Mouse (Mus musculus) cerebellum, adult 18-20 months (tissue): ENCODE measurements at regions not wholly inside any gene's neighbourhood (a gene's known extent, or its start where the extent isn't known, plus 50 kb on each side); places are given as distances from the start of the nearest gene placed in this dataset.

ENCODE experiments used
- DNase-seq, 2 experiments: peaks; one replicate each; pipeline ENCODE4 v3.0.0; 2021

DNA sequence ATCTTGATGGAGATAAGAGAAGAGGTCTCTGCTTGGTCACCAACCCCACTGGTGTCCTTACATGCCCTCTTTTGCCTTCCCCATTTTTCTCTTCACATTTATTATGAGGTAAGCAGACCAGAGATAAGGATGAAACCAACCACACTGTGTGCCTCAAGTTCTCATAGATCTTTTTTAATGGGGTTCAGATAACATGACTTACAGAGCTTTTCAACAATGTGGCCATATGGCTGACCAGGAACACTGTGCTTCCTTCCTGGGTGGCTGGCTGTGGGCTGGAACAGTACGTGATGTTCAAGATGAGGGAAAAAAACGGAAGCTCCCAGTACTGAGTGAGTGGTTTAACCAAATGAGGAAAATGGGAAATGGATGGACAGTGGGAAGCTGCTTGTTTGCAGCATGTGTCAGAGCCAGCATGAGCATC lies 319.0 kb upstream of the Npvf start:
- DNase-seq: no peak

GRCm38 (mm10) chr6:50973815-50974214 lies 319.6 kb upstream of the Npvf start:
- DNase-seq: no peak

DNA sequence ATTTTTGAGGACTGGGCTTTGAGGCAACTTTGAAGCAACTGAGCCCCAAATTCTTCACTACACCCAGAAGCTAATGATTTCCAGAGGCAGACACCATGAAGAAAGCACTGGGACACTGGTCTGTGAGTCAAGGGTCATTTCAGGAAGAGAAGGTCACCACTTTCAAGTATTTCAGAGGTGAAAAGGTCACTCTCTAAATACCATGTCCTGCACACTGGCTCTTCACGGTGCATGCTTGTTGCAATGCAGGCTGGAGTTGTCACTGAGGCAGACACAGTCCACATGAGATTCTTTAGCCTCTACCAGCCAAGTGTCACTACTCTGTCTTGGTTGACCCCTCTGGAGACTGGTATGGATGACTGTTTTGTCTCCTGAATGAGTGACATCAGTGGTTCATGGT lies 320.7 kb upstream of the Npvf start:
- DNase-seq: no peak

- no peak for DNase-seq
Measured at GRCm38 (mm10) chr6:50976973-50977372, 322.7 kb upstream of the Npvf start.

DNA sequence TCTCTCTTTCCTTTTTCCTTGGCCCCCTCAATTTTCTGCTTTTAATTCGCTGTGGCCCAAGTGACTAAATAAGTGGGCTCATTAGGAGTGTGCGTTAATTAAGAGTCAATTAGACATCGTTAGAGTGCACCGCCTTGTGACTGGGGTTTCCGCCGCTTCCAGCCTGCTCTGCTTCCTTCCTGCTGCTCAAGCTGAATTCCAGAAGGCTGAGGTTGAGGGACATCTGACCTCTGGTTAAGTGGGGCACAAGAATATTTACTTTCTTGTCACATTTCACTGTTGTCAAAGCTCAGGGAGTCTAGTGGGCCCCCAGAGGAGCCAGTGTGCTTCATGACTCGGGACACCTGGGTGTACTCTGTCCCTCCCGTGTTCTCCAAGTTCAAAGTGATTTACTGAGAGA lies 323.1 kb upstream of the Npvf start:
- no peak for DNase-seq

DNA sequence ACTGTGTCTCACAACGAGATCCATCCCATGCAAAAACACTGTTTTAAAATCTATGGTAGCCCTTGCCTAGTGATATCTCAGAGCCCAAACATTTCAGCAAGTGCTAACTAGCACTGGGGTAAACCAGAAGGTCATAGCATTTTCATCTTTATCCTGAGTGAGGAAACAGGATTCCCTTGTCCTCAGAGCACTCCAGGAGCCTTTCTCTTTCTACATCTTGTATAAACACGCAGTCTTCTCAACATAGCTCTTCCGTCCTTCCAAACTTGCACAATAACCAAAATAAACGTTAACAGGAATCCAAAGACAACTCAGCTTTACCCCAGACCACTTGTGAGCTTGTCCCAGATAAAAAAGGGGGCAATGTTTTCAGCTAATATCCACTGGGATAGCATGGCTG lies 323.8 kb upstream of the Npvf start:
- no peak for DNase-seq

DNA sequence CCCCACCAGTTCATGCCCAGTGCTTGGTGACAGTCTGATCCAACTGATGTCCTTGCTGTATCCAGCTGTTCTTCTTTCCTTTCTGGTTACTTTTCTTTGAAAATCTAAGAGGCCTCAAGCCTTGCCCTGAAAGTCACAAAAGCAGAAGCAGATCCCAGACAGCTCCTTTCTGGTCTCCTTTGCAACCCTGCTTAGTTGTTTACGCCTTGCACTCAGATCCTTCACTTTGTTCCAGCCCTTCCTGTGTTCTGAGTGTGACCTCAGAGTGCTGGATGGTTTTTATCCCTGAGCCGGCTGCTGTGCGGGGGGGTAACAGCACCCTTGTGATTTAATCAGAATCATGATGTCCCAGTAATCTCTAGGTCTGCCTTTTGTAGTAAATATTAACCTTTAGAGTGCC lies 324.3 kb upstream of the Npvf start:
- no peak for DNase-seq

- no peak for DNase-seq
Measured at GRCm38 (mm10) chr6:50979764-50980163, 325.5 kb upstream of the Npvf start.

GRCm38 (mm10) chr6:50980311-50980710 lies 326.1 kb upstream of the Npvf start:
- no peak for DNase-seq

DNA sequence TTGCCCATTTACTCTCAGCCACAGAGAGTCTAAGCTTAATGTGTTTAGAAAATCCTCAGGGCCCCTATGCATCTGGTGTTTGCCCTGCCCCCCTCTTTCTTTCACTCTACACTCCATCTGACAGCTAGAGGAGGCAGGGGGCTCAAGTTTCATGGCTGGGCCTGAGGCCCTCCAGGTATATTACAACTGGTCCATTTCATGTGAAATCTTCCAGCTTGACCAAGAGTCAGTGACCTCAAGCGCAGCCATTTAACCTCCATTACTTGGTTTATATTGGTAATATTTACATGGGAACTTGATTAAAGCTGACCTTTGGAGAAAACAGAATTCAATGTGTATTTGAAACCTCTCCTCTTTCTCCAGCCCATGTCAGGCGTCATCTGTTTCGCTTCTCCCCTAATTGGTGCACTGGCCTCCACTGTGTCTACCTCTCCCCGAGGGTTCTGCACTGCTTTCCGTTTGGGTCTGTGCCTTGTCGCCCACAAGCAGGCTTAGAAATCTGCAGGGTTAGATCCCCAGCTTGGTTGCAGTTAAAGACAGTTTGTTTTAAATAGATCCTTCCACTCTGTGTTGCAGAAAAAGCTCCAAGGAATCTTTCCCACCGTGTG lies 327.6 kb upstream of the Npvf start:
- DNase-seq: no peak

- no peak for DNase-seq
Measured at GRCm38 (mm10) chr6:50982856-50983255, 328.6 kb upstream of the Npvf start.

- no peak for DNase-seq
Measured at GRCm38 (mm10) chr6:50983511-50984099, 329.4 kb upstream of the Npvf start.

DNA sequence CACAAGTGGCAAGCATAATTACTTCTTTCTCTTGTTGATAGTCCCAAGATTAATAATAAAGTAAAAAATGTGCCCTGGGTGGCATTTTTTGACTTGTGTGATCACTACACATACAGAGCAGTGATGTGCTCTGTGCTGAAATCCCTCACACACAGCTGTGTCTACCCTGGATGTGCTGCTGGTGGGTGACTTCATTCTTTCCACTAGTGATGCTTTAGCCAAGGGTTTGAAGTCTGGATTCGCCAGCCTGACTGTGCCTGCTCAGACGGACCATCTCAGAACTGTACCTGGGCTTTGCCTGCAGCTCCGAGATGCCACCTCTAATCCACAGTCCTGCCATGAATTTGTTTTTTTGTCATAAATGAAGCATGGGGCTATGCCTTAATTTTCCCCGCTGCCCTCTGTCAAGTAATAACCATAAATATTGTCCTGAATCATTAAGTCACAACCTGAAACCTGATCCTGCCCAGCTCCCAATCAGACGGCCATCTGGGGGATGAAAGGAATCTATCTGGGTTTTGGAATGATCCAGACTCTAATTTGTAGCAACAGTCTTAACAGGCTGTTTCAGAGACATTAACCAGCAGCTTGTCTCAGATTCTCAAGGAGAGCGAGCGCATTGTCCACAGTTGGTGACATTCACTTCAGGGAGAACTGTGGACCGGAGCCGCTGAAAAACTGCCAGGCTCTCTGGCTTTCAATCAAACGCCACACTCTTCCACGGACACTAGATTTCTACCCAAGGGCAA lies 330.1 kb upstream of the Npvf start:
- DNase-seq: no peak

DNA sequence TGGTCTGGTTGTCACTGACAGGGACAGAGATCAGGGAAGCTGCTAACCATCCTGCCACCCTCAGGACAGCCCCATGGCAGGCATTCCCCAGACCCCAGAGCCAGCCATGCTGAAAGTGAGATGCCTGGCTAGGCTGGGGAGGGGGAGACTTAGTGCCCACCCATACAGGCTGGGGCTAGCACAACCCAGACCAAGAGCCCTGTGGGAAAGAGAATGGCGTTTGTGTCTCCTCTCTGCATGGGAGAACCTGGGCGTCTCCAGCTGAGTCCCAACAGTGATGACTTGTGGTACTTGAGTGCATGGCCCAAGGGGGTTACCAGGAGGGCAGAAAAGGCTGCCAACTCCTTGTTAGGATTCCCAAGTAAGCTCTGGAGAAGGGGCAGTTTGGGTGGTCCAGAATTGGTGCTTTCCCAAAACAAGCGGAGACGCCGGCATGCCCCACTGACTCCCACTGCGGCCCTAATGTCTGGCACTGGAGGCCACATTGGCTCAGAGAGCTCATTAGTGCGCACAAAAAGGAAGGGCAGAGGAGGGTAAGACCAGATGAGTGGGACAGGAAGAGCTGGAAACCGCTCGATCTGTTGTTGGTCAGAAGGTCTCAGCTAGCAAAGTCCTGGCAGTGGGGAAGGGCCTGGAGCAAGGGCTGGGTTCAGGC lies 332.2 kb upstream of the Npvf start:
- no peak for DNase-seq

GRCm38 (mm10) chr6:50988561-50988960 lies 334.3 kb upstream of the Npvf start:
- no peak for DNase-seq

- DNase-seq: no peak
Measured at GRCm38 (mm10) chr6:50991528-50992125, 337.4 kb upstream of the Npvf start.

- DNase-seq: no peak
Measured at GRCm38 (mm10) chr6:50993952-50994351, 339.7 kb upstream of the Npvf start.

GRCm38 (mm10) chr6:51002713-51003112 lies 348.5 kb upstream of the Npvf start:
- DNase-seq: no peak

DNA sequence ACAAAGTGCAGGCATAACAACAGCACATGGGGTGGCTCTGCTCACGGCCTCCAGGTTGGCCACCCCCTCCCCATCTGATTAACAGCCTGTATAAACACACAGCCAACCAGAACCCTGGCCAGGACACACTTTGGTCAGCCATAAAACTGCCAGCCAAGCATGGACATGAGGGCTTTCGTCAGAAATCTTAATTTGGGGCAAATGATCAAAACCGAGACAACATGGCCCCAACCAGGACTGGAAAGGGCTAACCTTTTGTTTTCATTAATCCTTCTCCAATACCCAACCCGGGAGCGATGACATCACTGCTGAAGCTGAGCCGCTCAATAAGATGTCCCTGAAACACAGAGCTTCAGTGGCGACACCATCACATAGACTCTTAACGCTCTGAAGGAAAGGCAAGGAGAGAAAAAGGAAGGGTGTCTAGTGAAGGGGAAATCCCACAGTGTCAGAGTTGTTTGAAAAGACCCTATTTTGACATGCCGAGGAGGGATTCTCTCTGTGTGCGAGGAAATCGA lies 351.9 kb upstream of the Npvf start:
- no peak for DNase-seq

DNA sequence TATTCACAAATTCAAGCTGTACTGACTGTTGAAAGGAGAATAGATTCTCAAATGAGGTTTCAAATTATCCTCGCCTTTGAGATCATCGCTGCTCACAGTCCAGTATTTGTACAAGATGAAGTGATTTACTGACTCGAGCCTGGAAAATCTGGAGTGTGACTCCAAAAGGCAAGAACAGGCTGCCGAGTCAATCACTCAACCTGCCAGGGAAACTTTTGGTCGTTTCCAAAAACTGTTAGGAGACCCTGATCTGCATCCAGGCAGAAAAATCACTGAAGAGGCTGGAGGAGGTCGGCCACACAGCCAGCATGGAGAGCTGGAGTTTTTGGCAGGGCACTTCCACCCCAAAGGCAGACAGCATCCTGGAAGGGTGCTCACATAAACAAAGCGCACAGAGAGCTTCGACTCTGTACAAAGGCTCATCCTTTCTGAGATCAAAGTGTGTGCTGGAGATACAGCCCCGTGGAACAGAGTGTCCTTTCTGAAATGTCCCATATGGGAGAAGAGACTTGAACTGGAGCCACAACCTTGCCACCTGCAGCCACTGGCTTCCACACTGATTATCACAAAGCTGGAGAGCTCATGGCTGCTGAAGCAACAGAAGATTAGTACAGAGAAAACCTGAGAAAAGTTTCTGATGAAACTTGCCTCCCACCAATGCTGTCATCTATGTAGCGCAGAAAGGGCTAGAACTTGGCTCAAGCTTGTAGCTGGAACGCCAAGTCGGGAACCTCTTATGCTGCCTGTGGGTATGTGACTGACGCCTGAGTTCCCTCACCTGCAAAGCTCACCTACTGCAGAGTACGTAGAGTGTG lies 355.5 kb upstream of the Npvf start:
- DNase-seq: no peak

DNA sequence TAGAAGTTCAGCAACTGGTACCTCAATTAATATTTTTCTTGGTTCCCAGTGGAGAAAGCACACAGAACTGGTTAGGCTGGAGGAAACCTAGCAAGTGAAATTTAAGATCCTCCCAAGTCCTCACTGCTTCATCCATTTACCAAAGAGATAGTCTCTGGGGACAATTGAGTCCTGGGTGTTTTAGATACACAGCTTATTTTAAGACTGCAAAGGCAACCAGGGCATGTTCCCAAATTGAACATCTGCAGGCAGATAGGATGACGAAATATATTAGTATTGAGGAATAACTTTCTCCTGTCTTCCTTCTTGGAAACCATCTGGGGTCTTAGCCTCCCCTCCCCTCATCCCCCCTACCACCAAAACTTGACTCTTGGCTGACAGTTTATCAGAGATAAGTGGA lies 356.3 kb upstream of the Npvf start:
- no peak for DNase-seq

DNA sequence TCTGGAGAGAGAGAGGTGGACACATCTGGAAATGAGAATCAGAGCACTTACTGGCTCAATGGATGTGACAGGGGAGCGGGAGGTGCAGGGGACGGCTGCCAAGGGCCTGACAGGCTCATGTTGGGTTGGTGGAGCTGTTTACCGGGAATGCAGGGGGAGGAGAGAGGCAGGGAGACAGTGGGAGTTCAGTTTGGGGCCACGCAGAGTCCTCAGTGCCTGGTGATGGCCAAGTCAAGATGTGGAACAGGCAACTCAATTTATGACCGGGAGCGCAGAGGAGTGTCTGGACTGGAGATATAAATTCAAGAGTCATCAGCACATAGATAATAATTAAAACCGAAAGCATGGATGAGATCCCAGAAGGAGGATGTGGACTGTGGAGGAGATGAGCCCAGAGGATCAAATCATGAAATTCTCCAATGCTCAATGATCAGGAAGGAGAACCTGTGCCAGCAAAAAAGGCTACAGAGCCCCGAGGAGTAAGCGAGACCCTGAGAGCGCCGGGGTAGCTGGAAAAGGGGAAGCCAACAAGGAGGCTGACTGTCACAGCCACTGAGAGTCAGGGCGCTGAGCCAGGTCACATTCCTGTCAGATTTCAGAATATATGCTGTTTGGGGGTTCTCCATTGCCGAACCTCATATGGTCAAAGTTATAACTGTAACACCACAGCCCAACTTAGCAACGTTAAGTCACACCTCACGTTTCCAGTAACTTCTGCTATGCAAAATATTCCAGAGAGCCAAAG lies 358.0 kb upstream of the Npvf start:
- no peak for DNase-seq
